Mouse (Mus musculus) activated CD4-positive, CD25-positive, alpha-beta regulatory T cell, adult 9 weeks (primary cell): ENCODE results near the gene Csn1s2a. TPM values are rescaled to one million over a fixed set of nuclear protein-coding genes. Genes with fewer than 3 reads are reported as not detected.

Source experiments
- polyA plus RNA-seq: library from polyadenylated mRNA; unstranded; fragments of 100-300 nt; shearing (Covaris generic); gene quantifications from one replicate; pipeline ENCODE4 v1.2.1, GENCODE M21; 2017

The Csn1s2a gene
- not detected for polyA plus RNA-seq

GRCm38 (mm10) chr5:87774267-87774666 is at the start of gene Csn1s2a:
Gene Csn1s2a, plus strand, starts transcription at chr5:87774567.

DNA sequence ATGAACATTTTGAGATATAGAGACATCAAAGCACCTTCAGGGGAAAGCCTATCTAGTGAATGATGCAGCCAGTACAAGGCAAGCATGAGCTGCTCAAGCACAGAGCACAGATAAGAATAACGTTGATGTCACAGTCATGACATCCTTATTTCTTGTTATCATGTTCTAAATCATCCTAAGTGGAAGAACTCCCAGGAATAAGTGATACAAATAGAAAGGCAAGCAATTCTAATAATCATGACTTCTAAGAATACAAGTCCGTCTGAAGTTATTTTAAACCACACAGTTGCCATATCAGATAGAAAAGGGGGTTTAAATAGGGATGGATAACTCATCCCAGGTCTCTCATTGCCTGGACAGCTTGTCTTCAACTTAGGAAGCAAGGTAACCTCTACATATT is 33.4 kb downstream of the Csn1s2a start, which contains the start of gene Csn1s2b:
TSS of gene Csn1s2b (plus strand) at position 301 of the 400 bp plus-strand sequence.

GRCm38 (mm10) chr5:87825386-87825785 is 51.0 kb downstream of the Csn1s2a start, which contains the start of gene Prr27:
Gene Prr27, plus strand, starts transcription at chr5:87825686.

Other genes starting within 250 kb of the Csn1s2a start
- not detected for gene Sult1b1, start 236.4 kb upstream of the Csn1s2a start, polyA plus RNA-seq
- gene Sult1d1, start 205.5 kb upstream of the Csn1s2a start, polyA plus RNA-seq = not detected
- gene Sult1e1, start 183.0 kb upstream of the Csn1s2a start, polyA plus RNA-seq = not detected
- not detected for gene Csn1s1, start 108.4 kb upstream of the Csn1s2a start, polyA plus RNA-seq
- gene Csn2, start 74.9 kb upstream of the Csn1s2a start, polyA plus RNA-seq = not detected
- gene Csn1s2b, start 33.5 kb downstream of the Csn1s2a start, polyA plus RNA-seq = not detected
- not detected for gene Prr27, start 51.1 kb downstream of the Csn1s2a start, polyA plus RNA-seq
- gene Odam, start 110.5 kb downstream of the Csn1s2a start, polyA plus RNA-seq = not detected
- not detected for gene Csn3, start 151.0 kb downstream of the Csn1s2a start, polyA plus RNA-seq
- not detected for gene 2310003L06Rik, start 194.9 kb downstream of the Csn1s2a start, polyA plus RNA-seq
- gene Gm28434, start 194.9 kb downstream of the Csn1s2a start, polyA plus RNA-seq = not detected
- not detected for gene Cabs1, start 204.9 kb downstream of the Csn1s2a start, polyA plus RNA-seq
- not detected for gene Smr3a, start 228.0 kb downstream of the Csn1s2a start, polyA plus RNA-seq